Mouse (Mus musculus) B cell, adult 2 months (primary cell): ENCODE data around the gene Ackr2.

Experiments used
- DNase-seq, 2 experiments: peaks; one replicate each; pipeline ENCODE4 v3.0.0; 2022

Gene Ackr2

DNA sequence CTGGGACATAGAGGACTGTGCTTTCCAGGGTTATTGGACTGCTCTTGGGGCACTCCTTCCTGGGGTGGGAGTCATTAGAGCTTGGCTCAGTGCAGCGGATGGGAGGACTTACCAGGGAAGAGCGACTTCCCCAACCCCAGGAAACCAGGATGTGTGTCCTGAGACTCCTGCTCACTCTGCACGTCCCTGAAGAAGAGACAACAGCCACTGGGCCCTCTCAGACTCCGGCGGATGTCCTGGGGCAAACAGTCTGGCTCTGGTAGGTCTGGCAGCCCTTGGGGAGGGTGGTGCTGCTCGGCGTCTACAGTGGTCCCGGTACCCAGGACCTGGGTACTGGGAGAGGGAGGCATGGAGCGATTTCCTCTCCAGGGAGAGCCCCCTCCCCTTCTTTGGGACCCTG is at the start of gene Ackr2:
Gene Ackr2 (plus strand): TSS at position 111 of the 400 bp plus-strand sequence.
- DNase-seq, result no peak

DNA sequence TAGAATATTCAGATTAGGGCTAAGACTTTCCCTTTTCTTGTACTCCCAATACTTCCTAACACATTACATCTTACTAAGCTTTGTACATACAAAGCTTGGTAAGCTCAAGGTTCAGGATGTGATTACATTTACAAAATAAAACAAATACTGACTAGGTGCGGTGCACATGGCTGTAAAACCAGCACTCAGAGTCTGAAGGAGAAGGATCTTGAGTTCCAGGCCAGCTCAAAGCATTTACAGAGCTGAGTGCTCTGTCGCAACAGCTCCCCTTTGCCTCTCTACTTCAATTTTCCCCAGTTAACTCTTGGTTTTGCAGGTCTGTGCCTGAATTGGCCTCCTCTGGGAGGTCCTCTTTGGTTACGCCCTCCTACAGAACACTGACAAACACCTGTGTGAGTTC is 43.9 kb upstream of the Ackr2 start:
- DNase-seq, result no peak

DNA sequence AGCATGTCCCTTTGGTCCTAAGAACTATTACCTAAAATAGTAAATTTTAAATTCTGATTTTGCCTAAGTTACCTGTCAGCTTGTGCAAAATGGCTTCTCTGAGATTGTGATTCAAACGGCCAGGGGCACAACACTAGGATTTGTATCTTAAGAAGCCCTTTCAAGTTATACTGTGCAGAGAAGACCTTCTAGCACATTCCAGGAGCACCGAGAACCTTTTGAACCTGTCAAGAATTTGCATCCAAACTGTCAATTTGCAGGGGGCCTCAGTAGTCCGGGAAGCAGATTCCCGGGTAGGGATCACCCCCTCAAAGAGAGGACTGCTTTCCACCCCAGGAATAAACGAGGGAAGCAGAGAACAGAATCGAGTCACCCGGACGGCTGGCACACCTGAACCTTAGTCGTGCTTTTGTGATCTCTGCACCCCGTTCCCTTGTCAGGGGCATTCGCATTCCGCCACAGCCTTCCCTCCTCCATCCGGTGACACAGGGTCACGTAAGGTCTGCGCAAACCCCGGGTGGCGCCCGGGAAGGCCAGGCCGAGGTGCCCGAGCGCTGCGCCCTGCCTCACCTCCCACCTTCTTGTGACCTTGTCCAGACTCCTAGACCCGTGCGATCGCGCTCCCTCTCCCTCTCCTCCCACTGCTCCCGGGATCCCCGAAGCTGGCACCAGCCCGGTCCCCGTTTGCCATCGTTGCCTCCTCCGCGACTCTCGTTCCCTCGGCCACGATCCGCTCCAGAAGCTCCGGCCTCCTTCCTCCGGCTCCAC is 41.3 kb upstream of the Ackr2 start:
- peak; percentile 43 to 46 for DNase-seq

DNA sequence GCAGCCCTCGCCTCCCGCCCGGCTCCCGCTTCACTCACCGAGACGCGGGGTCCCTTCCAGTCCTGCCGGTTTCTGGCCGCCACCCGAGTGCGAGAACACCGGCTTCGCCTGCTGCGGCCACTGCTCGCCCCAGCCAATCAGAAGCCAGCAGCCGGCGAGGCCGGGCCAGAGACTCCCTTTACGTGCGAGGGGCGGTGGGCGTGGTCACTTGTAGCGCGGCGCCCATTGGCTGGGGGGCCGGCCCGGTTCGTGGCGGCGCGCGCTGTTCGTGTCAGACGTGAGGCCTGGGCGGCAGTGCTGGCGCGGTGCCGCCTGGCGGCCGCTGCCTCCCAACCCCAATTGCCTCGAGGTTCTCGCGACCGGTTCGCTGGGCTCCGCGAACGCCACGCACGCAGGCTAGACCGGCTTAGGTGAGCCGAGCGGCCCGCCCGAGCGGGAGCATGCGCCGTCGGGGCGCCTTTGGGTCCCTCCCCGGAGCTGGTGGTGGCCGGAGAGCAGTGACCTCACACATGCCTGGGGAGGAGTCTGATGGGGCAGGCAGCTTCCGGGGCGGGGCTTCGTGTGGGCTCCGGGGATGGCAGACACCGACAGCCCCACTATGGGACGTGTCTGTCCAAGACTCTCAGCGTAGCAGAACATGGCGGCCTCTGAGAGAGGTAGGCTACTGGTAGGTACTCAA is 40.5 kb upstream of the Ackr2 start:
- peak; percentile 98 to 99 for DNase-seq

DNA sequence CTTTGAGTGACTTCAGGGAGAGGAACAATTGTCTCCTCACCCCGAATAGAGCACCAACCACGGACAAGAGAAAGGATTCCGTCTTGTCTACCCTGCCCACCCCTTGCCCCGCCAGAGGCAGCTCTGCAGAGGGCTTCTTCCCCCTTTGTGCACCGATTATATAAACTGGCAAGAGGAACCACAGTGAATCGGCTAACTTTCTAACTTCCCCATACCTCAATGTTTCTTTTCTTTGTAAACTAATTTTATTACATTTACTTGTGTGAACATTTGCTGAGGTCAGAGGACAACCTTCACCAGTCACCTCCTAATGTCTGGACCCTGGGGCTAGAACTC is 40.0 kb upstream of the Ackr2 start, which contains the start of gene Higd1a:
Gene Higd1a (minus strand): TSS at position 210 of the 336 bp plus-strand sequence.
- DNase-seq, result no peak

DNA sequence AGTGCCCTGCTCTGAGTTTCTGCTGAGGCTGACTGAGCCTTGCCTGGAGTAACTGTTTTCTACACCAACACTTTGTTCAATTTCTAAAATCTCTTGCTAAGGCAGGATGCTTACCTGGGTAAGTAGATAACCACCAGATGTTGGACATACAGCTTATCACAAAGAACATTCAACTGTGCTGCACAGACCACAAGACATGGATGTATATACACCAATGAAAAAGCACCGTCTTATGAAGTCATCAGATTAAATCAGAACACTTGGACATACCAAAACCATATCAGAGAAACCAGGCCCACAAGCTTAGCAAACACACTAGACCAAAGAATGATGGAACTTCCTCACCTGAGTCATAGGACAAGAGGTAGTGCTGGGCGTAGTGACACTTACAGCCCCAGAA is 38.8 kb upstream of the Ackr2 start:
- DNase-seq, result no peak

DNA sequence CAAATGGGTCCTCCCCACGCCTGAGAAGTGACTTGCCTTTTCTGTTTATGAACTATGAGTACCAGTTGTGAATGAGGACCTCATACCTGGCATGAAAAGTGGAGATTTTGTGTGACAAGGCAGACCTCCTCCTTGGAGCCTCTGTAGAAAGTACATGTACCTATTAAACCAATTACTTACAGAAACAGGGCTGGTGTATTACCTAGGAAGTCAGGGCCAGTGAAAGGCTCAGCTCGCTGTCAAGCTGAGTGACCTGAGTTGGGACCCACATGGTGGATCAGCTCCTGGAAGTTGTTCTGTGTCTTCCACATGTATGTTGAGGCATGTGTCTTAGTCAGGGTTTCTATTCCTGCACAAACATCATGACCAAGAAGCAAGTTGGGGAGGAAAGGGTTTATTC is 37.2 kb upstream of the Ackr2 start:
- no peak for DNase-seq

DNA sequence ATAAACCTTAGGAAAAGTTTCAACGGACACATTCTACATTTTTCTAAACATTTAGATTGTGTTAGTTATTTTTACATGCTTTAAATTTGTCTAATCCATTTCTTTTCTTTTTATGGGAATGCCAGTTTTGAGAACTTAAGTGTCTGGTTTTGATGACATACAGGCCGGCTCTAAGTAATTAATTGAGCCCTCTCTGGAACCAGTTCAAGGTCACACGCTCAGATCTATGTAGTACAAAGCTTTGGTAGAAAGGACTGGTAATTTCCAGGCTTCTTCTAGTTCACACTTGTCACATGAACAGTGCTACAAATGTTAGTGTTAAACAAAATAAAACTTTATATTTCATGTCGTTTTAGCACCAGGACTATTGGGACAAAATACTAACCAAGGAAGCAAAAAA is 33.3 kb upstream of the Ackr2 start:
- DNase-seq, result no peak

DNA sequence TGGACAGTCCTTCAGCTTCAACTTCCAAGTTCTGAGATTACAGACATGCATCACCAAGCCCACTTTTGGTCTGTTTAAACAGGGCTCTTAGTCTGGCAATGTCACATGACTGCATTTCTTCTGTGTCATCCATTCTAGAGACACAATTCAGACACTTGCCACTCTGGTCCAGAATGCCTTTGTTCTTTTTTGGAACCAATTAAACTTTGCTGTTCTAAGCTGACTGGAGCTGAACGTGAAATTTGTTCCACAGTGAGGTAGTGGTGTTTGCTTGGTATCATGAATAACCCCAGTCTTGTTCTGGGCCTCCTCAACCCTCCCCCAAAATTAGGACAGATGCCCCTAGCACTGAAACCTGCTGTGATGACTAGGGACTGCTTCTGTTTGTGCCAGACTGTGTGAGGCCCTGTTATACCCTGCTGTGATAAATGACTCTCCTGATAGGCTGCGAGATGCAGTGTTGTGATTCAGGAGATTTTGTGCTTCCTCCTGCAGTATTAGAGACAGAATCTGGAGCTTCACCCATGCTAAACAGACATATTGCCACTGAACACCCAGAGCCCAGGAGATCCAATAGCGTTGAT is 32.6 kb upstream of the Ackr2 start:
- DNase-seq, result no peak

DNA sequence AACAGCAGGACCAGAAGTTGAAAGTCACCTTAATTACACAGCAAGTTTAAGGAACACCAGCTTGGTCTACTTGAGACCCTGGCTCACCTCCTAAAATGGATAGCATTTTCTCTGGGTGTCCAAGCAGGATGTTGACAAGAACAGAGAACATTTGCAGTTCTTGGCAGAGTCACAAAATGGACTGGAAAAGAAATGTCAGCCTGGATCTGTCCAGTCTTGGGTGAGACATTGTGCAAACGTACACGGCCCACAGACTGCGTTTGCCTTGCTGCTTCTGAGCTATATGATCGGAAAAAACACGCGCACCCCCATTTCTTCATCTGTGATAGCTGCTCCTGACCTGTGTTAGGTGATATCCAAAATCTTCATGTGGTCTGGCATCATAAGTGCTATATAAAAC is 30.5 kb upstream of the Ackr2 start:
- no peak for DNase-seq

DNA sequence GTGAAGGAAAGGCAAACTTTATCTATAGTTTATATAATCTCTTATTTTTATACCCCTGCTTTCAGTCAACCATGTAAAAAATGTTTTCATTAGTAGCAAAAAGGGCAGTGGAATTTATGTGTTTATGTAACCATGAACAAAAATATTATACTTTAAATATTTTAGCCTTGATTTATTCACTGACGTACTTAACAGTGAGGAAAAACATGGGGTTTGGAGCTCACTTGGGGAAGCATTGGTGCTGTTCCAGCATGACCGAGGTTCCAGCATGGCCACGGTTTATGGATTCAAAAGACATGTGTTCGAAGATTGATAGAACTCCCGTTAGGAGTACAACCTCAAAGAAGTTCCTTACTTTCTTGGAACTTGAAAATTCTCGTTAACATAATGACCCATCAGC is 29.9 kb upstream of the Ackr2 start:
- DNase-seq, result no peak

DNA sequence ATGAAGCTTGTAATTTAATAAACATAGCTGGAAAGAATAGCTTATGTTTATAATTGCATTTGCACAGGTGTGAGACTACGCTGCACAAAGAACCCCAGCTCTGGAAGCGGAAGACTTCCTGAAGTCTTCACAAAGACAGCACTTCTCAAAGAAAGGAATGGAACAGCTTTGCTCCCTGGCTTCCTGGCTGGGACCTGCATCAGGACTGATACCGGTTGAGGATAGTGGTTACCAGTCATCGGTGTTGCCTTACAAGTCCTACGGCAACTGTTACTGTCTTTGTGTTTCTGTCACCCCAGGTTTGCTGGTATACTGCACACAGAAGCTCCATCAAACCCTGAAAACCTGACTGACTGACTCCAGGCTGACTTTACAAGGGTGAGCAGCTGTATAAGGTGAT is 28.7 kb upstream of the Ackr2 start:
- no peak for DNase-seq

DNA sequence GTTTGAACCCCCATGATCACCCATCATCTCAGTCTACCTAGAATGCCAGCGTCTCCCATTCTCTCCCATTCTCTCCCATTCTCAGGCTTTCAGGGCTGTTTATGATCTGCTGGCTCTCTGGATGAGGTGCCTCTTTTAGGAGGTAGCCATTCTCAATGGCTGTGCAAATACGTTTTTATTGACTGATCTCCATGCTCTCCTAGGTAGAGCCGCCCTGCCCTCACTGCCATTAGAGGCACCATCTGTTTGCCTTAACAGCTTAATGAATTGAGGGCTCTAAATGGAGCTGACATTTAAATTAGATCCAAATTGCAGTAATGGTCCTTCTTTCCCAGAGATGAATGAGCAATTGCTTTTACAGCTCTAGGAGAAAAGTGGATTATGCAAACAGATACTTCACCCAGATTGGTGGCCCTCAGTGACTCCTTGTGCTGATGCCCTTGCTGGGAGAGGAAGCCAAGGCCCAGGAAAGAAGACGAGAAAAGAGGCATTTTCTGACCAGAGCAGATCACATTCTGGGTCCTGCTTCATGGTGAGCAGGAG is 28.1 kb upstream of the Ackr2 start:
- no peak for DNase-seq

DNA sequence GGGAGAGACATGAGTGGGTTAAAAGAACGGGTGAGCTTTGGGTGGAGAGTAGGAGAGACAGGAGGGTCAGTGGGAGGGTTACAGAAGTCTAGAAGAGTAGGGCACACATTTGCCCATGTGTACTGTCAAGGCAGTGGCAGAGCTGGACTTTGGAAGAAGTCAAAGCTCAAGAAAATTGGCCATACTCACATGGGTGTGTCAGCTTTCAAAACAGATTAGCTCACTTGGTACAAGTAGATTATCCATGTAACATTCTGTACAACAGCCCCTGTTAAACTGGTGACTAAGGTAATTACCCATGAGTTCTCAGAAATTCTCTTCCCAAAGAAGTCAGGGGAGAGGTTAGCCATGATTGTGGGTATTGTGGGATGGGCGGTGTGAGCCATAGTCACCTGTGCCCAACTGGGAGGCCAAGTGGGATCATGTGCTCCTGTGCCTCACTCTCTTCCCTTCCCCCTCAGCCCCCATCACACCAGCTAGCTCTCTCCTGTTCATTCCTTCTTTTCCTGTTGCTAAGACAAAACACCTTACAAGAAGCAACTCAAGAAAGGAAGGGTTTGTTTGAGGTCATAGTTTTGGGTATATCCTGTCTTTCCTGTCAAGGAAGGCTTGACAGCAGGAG is 26.0 kb upstream of the Ackr2 start:
- DNase-seq, result no peak

DNA sequence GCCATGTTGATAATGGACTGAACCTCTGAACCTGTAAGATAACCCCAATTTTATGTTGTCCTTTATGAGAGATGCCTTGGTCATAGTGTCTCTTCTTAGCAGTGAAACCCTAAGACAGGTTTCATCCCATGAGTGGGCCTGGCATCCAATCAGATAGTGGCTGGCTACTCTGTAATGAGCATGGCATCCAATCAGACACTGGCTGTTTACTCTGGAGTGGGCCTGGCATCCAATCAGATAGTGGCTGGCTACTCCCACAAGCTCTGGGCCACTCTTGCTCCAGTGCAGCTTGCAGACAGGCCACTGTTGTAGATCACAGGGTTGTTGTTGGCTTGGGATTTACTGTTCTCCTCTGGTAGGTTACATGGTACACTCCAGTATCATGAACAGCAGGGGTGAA is 24.6 kb upstream of the Ackr2 start:
- no peak for DNase-seq

DNA sequence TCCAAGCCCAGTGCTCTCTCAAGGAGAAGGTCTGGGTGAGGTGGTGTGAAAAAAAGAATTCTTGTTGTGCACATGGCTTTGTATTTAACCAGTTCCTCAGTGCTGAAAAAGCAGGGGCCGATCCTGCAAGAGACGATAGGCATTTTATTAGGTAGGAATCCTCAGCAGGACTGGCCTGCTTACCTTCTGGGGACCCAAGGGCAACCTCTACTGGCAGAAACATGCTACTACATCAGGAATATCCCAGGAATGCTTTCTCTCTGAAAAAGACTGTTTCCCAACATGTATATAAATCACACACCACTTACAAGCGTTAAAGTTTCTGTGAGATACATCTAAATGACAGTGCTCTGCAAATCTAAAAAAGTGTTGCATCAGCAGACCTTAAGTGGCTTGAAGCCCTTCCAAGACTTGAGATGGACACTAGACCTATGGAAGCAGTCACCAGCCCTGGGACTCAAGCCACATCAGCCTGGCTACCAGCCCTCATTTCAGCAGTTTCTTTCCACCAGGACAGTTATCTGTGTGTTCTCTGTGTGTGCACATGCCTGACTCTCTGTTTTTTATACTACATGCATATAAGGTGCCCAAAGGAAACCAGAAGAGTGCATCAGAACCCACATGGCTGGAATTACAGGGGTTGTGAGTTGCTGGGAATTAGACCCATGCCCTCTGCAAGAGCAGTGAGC is 21.0 kb upstream of the Ackr2 start:
- peak; percentile 19 to 38 for DNase-seq

DNA sequence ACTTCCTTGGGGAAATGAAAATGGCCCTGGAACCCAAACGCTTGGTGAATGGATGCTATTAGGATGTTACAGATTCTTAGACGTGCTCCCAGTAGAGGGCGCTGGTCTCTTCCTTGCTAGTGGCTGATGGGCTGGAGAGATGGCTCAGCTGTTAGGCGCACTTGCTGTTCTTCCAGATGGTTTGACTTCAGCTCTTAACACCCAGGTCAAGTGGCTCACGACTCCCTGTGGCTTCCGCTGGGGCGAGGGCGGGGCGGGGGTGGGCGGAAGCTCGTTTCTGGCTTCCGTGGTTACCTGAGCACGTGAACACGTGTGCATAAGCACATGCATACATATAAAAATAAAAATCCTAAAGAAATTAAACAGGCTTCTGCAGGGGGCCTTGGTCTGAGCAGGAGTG is 17.3 kb upstream of the Ackr2 start:
- DNase-seq, result peak; percentile 77

DNA sequence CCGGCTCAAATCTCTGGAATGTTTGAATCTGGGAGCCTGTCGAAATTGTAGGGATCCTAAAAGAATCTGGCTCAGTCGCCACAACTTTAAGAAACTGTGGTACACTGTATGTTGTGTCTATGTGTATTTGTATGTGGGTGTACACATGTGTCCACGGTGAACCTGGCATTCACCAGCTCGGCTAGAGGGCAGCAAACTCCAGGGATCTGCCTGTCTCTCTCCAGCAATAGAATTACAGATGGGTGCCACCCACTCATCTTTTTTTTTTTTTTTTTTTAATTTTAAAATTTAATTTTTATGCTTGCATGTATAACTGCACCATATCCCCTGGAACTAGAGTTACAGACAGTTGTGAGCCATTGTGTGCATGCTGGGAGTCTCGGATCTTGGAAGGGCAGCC is 16.9 kb upstream of the Ackr2 start:
- DNase-seq, result peak; percentile 24

DNA sequence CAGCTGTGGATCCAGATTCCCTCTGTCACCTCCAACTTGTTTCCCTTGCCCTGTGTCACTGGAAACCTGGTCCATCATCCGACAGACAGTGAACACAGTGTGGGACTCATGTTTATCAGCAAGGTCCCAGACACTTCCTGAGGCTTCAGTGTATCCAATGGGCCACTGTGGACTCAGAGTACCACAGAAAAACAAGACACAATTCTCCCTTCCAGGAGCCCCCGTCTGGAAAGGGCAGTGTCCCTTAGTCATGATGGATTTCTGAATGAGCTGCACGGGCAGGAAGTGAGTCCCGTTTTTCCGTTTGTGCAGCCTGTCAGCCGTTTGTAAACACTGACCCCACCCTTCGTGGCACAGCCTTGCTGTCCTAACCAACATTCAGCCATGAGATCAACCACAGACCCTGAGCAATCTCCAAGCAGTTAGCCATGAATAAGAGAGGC is 16.1 kb upstream of the Ackr2 start:
- DNase-seq, result no peak

DNA sequence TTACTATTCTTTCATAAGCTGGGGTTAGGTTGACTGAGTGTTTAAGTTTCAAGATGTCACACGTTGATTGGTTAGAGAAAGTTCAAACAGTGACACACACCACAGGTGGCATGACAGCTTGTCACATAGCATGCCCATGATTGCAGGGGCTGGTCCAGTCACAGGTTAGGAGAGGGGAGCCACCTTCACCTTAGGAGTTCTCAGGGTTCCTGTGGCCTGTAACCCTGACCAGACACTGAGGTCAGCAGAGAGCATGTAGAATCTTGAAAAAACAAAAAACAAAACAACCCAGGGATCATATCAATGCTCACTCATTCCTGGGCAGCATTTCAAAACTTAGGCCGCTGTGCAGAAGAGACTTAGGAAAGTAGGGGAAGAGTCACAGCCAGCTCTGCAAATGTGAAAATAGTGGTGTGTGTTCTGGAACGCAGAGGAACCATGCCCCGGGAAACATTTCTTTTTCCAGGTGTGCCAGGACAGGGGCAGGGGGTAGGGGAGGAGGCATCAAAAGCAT is 8.2 kb upstream of the Ackr2 start:
- no peak for DNase-seq

DNA sequence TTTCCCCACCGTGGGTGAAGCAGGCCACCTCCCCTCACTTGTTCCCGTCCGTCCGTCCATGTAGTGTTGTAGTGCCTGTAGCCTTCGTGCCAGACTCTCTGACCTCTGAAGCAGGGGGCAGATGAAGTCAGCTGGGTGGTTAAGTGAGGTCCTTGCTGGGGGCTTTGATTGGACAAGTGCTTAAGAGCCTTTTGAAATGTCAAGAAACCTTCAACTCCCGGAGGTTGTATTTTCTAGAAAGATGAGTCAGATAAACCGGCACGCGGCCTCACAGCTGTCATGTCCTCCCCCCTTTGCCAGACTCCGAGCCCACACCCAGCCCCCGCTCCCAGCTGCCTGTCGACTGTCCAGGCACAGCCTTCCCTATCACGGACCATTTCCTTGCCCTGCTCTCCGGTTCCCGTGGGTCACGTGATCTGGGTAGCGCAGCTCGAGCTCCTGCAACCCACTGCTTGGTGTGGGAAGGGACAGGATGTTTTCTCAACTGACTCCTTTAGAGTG is 7.7 kb upstream of the Ackr2 start:
- no peak for DNase-seq

DNA sequence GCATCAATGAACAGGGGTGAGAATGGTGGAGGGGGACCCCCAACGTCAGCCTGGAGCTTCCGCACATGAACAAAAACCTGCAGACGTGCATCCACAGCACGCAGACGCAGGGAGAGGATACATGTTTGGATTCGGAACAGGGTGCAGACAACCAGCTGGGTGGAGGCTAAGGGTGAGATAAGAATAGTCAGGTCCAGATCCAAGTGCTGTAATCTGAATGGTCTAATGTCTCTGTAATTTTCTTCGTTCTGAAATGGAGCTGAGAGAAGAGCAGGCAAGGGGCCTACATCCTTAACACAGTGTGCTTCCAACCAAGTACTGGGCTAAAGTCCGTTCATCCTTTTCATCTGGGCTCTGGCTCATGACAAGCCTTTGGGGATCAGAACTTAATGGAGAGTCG is 6.9 kb upstream of the Ackr2 start:
- DNase-seq, result no peak
